Mouse (Mus musculus) small intestine, adult 2 months (tissue): Measurements from ENCODE around the gene Cdc42bpg. TPM values are rescaled to one million over a fixed set of nuclear protein-coding genes. Genes with fewer than 3 reads are reported as not detected.

Experiments
- H3K27ac ChIP-seq: fragments of 200-500 bp; 2 replicates; pipeline ENCODE4 v1.5.1; 2012; ENCODE audit warnings: low read depth, low read length, control low read depth, inconsistent platforms; ENCODE audit not compliant: insufficient read depth
- H3K27me3 ChIP-seq: fragments of 200-500 bp; 2 replicates; pipeline ENCODE4 v1.6.1; 2012; ENCODE audit warnings: mild to moderate bottlenecking, moderate library complexity, low read length, inconsistent platforms; ENCODE audit not compliant: control insufficient read depth, insufficient read depth
- H3K36me3 ChIP-seq: fragments of 200-500 bp; 2 replicates; pipeline ENCODE4 v1.6.1; 2012; ENCODE audit warnings: mild to moderate bottlenecking, low read length, control low read depth, inconsistent platforms; ENCODE audit not compliant: control insufficient read depth, insufficient read depth
- H3K4me1 ChIP-seq: fragments of 200-500 bp; 2 replicates; pipeline ENCODE4 v1.6.1; 2012; ENCODE audit warnings: low read length, inconsistent platforms, mixed read lengths; ENCODE audit not compliant: control insufficient read depth, insufficient read depth, insufficient read length
- H3K4me3 ChIP-seq: fragments of 200-500 bp; 2 replicates; pipeline ENCODE4 v1.5.1; 2012; ENCODE audit warnings: low read depth, mild to moderate bottlenecking, control low read depth, inconsistent platforms, low read length, moderate library complexity
- CTCF ChIP-seq: fragments of 200-500 bp; IDR thresholded peaks from 2 replicates; pipeline ENCODE4 v1.5.1; 2012; ENCODE audit warnings: low read depth, mild to moderate bottlenecking, control low read depth, inconsistent platforms, low read length, moderate library complexity, mixed read lengths; ENCODE audit not compliant: insufficient replicate concordance, insufficient read length; ENCODE audit errors: extremely low read depth
- POLR2A ChIP-seq: fragments of 200-500 bp; IDR thresholded peaks from 2 replicates; pipeline ENCODE4 v1.6.1; 2012; ENCODE audit warnings: low read depth, mild to moderate bottlenecking, control low read depth, inconsistent platforms, low read length, moderate library complexity
- WGBS: fragments of 180-500 bp; shearing (Covaris S2); methylation state at CpG from one replicate; pipeline ENCODE4 v1.1.7; 2018; 5-methylcytosine and 5-hydroxymethylcytosine counted together
- polyA plus RNA-seq: library from polyadenylated mRNA; depleted of rRNA; stranded (reverse); fragments of >200 nt; gene quantifications from 2 replicates; pipeline ENCODE4 v1.2.3, GENCODE M21; 2012

Cdc42bpg gene
- polyA plus RNA-seq, 1 experiment: 53.2 TPM

DNA sequence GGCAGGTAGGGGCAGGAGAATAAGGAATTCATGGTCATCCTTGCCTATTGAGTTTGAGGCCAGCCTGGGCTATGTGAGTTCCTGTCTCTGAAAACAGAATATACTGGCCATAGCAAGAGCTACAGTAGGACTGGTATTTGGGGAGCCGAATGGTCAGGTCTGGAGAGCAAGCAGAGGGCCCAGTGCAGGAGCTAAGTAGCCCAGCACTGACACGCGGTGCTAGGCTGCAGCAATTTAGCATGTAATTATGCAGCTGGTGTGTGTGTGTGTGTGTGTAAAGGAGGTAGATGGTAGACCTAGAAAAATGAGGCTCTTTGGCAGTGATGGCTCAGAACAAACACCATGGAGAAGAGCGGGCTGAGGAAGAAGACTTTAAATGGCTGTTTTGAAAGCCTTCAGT lies 41.4 kb downstream of the Cdc42bpg start:
- H3K36me3 ChIP-seq: peaks cover 10% of the 10 kb centered on the region; the same call in 1 of the 2 replicates
- no peak for TF ChIP-seq CTCF
- TF ChIP-seq POLR2A: no peak
- H3K4me3 ChIP-seq: no peak overlapping the region
- WGBS: 98% methylated on average over 4 of the region's 4 CpGs
- peaks cover 8% of the 10 kb centered on the region for H3K4me1 ChIP-seq
- no peaks in the 10 kb centered on the region for H3K27me3 ChIP-seq
- H3K27ac ChIP-seq: no peak overlapping the region

DNA sequence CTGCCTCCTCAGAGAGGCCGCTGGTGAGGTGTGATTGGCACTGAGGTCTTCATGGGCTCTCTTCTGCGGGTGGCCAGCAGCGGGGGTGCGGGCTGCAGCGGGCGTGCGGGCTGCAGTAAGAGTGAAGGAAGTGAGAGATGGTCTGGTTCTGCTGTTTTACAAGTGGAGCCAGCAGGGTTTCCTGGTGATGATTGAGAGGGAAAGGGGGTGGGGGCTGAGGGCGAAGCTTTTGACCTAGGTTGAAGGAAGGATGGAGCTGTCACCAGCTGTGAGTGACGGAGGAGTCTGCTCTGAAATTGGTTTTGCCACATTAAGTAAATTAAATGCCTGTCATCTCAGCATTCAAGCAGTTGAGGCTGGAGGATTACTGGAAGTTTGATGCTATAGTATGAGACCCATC lies 42.5 kb downstream of the Cdc42bpg start:
- no peaks in the 10 kb centered on the region for H3K27me3 ChIP-seq
- H3K4me1 ChIP-seq: no peaks in the 10 kb centered on the region; the same call in 1 of the 2 replicates
- peaks cover 10% of the 10 kb centered on the region; the same call in 1 of the 2 replicates for H3K36me3 ChIP-seq
- no peak overlapping the region for H3K4me3 ChIP-seq
- WGBS: 89% methylated on average over 9 of the region's 9 CpGs
- no peak overlapping the region for H3K27ac ChIP-seq
- TF ChIP-seq POLR2A: no peak
- no peak for TF ChIP-seq CTCF

DNA sequence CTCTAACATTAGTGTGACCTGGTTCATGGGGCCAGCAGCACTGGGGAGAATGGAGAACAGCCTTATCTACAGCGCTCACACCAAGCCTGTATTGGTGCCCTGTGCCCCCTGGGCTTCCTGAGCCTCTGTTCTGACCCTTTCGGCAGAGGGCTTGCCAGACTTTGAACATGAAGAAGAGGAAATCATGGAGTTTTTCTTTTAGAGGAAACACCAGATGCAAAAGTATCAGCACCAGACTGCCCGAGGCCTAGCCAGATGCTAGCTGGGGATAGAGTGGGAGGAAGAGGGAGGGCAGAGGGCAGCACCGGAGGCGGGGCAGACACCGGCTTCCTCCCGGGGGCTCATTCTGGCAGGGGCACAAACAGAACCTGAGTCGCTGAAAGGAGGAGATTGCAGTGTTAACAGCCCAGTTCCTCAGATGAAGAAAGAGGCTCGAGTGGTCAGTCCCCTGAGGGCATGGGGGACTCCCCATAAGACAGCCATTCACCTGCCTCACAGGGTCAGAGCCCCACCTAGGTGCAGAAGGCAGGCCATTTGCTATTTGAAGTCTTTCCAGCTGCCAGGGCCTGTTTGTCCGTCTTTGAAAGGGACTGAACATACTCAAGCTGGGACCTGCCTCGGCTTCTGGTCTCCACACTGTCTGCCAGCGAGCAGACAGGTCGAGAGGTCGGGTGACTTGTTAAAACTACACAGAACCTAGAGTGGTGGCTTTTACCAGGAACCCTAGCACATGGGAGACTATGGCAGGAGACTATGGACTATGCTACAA lies 43.1 kb downstream of the Cdc42bpg start:
- no peak for TF ChIP-seq POLR2A
- no peak for TF ChIP-seq CTCF
- Histone ChIP-seq H3K27me3 (no peaks in the 10 kb centered on the region), H3K4me1 (no peaks in the 10 kb centered on the region; the same call in 1 of the 2 replicates), H3K27ac (no peak overlapping the region), H3K4me3 (no peak overlapping the region), H3K36me3 (peaks cover 12% of the 10 kb centered on the region; the same call in 1 of the 2 replicates)
- 59% methylated on average over 14 of the region's 14 CpGs for WGBS

DNA sequence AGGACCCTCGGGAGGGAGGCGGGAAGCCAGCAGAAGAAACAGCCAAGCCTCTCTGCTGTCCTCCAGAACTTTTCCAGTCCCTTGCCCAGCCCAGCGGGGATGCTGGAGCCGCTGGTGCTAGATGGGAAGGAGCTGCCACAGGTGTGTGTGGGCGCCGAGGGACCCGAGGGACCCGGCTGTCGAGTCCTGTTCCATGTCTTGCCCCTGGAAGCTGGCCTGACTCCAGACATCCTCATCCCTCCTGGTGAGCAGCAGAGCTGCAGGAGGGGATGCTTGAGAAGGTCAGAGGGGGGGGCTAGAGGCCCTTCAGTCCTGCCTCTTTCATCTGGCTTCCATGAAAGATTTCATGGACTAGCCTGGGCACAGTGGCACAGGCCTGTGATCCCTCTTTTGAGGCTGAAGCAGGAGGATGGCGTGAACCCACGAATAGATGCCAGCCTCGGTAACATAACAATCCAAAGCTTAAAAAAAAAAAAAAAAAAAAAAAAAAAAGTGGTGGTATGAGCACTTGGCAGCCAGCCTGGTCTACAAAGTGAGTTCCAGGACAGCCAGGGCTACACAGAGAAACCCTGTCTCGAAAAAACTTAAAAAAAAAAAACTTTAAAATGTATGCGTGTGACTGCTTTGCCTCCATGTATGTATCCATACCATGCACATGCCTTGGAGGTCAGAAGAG lies 45.3 kb downstream of the Cdc42bpg start:
- Histone ChIP-seq H3K27me3 (no peaks in the 10 kb centered on the region), H3K4me3 (no peak overlapping the region), H3K4me1 (no peaks in the 10 kb centered on the region), H3K27ac (no peak overlapping the region), H3K36me3 (peaks cover 5% of the 10 kb centered on the region; the same call in 1 of the 2 replicates)
- TF ChIP-seq CTCF (no peak), POLR2A (no peak)
- 69% methylated on average over 14 of the region's 14 CpGs for WGBS

DNA sequence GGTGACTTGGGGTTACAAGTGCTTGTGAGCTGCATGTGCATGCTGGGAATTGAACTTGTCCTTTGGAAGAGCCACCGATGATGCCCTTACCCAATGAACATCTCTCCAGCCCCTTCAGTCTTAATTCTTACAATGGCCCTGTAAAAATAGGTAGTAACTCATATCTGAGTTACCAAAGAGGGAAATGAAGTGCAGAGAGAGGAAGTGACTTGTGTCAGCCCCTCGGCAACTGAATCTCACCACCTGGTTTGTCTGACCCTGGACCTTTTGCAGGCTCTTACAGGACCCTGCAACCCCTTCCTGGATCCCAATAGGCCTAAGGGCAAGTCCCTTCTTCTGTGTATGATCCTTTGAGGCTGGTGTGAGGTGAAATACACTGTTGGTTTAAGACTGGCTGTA lies 45.9 kb downstream of the Cdc42bpg start:
- no peak for TF ChIP-seq POLR2A
- no peak for TF ChIP-seq CTCF
- Histone ChIP-seq H3K4me1 (no peaks in the 10 kb centered on the region), H3K27ac (no peak overlapping the region), H3K4me3 (no peak overlapping the region), H3K27me3 (no peaks in the 10 kb centered on the region), H3K36me3 (peaks cover 3% of the 10 kb centered on the region; the same call in 1 of the 2 replicates)
- 80% methylated on average over 2 of the region's 2 CpGs for WGBS

DNA sequence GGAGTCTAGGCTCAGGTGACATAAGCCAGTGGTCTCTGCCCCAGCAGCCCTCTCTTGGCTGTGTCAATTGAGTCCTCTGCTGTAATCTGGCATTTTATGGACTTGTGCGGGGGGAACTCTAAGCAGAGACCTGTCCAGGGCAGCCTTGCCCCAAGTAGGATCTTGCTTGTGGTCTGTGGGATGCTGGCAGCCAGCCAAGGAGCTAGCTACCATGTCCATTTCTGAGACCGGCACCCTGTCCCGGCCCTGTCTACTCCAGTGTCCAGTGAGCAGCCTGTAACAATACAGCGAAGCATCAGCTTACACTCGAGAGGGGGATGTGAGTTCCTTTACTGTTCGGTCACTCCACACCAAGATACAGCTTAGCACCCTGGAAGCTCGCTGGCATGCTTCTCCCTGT lies 47.8 kb downstream of the Cdc42bpg start:
- TF ChIP-seq POLR2A (no peak), CTCF (no peak)
- Histone ChIP-seq H3K27ac (no peak overlapping the region), H3K27me3 (no peaks in the 10 kb centered on the region), H3K4me1 (no peaks in the 10 kb centered on the region), H3K4me3 (no peak overlapping the region), H3K36me3 (peaks cover 4% of the 10 kb centered on the region; the same call in 1 of the 2 replicates)
- WGBS: 91% methylated on average over 7 of the region's 7 CpGs

DNA sequence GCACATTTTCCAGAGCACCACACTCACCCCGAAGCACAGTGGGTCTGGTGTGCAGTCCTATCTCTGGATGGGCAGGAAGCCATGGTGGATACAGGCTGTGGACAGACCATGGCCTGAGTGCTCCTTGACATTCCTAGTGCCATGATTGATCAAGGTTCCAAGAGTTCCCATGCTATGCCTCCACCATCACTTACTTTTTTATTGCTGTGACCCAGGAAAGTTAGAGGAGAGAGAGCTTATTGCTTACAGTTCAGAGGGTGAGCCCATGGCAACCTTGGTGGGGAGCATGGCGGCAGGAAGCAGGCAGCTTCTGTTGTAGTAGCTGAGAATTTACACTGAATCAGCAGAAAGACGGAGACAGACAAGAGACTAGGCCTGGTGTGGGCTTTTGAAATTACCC lies 55.0 kb downstream of the Cdc42bpg start:
- no peak overlapping the region for H3K27ac ChIP-seq
- H3K27me3 ChIP-seq: no peaks in the 10 kb centered on the region
- H3K4me3 ChIP-seq: no peak overlapping the region
- peaks cover 12% of the 10 kb centered on the region for H3K36me3 ChIP-seq
- no peaks in the 10 kb centered on the region; the same call in 1 of the 2 replicates for H3K4me1 ChIP-seq
- WGBS: 97% methylated on average over 3 of the region's 3 CpGs
- TF ChIP-seq CTCF (no peak), POLR2A (no peak)
